Mouse (Mus musculus): Measurements from ENCODE around the gene Trpm1. TPM values are rescaled to one million over a fixed set of nuclear protein-coding genes. Genes with fewer than 3 reads are reported as not detected.

The Trpm1 gene
- total and polyA plus RNA-seq, 3 experiments, result 5.9 to 10.7 (median 6.1) TPM

- dilution Hi-C loops (cut with MboI; ENCODE audit: extremely low pct_ligation_motif_present, extremely low pct_unique_long_range_greater_than_20kb, low sequenced_read_pairs), result no loop called here
- in situ Hi-C loops (cut with MboI; ENCODE audit: low pct_ligation_motif_present, low pct_unique_long_range_greater_than_20kb, low sequenced_read_pairs), result no loop called here
Observed at GRCm38 (mm10) chr7:64248352-64248751, 94.7 kb downstream of the Trpm1 start.

GRCm38 (mm10) chr7:64249715-64250114 is 96.1 kb downstream of the Trpm1 start:
- Histone ChIP-seq H3K4me1 (ENCODE audit: control insufficient read depth in 1 of 2, insufficient read depth in 2 of 2) (no peaks in the 10 kb centered on the region), H3K27me3 (replicated peaks) (no peaks in the 10 kb centered on the region), H3K27ac (ENCODE audit: insufficient read depth, low read depth) (no peak overlapping the region), H3K9ac (ENCODE audit: insufficient read depth, low read depth) (no peak overlapping the region), H3K36me3 (replicated peaks in 1 of 2; ENCODE audit: control insufficient read depth in 1 of 2, insufficient read depth in 1 of 2, low read length in 1 of 2) (peaks cover 4 to 85% of the 10 kb centered on the region in 2 experiments), H3K9me3 (replicated peaks; ENCODE audit: low read length) (no peaks in the 10 kb centered on the region), H3K4me2 (ENCODE audit: insufficient read depth, low read depth, poor library complexity, severe bottlenecking) (no peak overlapping the region), H3K4me3 (replicated peaks in 1 of 3; ENCODE audit: low read depth in 2 of 3, low read length in 2 of 3, poor library complexity in 1 of 3) (no peak overlapping the region), H3K79me2 (replicated peaks; ENCODE audit: control insufficient read depth, extremely low read depth, insufficient read depth, poor library complexity, severe bottlenecking) (no peaks in the 10 kb centered on the region)
- no peak for DNase-seq (ENCODE audit: extremely low read depth)
- in situ Hi-C loops (cut with MboI; ENCODE audit: low pct_ligation_motif_present, low pct_unique_long_range_greater_than_20kb, low sequenced_read_pairs), result no loop called here
- no peak for TF ChIP-seq NELFE (IDR thresholded peaks at IDR 0.05; ENCODE audit: low read depth, low read length)
- TF ChIP-seq E2F4 (IDR thresholded peaks at IDR 0.05; ENCODE audit: insufficient replicate concordance, low read depth, low read length), result no peak
- no peak for TF ChIP-seq POLR2AphosphoS2 (IDR thresholded peaks at IDR 0.05; ENCODE audit: low read depth, low read length)
- TF ChIP-seq POLR2A (IDR thresholded peaks at IDR 0.05; ENCODE audit: low read depth, low read length), result no peak
- no peak for TF ChIP-seq ELF1 (IDR thresholded peaks at IDR 0.05; ENCODE audit: low read depth, low read length)
- no peak for TF ChIP-seq TBP (conservative IDR thresholded peaks at IDR 0.05; ENCODE audit: low read depth, low read length)
- TF ChIP-seq GABPA (IDR thresholded peaks at IDR 0.05; ENCODE audit: insufficient replicate concordance, low read depth, low read length), result no peak
- no peak for TF ChIP-seq CHD2 (IDR thresholded peaks at IDR 0.05; ENCODE audit: low read length)
- TF ChIP-seq TCF12 (IDR thresholded peaks at IDR 0.05; ENCODE audit: low read depth, low read length), result no peak
- dilution Hi-C loops (cut with MboI; ENCODE audit: extremely low pct_ligation_motif_present, extremely low pct_unique_long_range_greater_than_20kb, low sequenced_read_pairs), result no loop called here

More at GRCm38 (mm10) chr7:64248352-64248751, 94.7 kb downstream of the Trpm1 start:
- no peak for DNase-seq (ENCODE audit: extremely low read depth)
- TF ChIP-seq MXI1 (IDR thresholded peaks at IDR 0.05; ENCODE audit: low read depth, low read length) (no peak), NRF1 (IDR thresholded peaks at IDR 0.05; ENCODE audit: low read depth, low read length) (no peak), GABPA (IDR thresholded peaks at IDR 0.05; ENCODE audit: insufficient replicate concordance, low read depth, low read length) (no peak), E2F4 (IDR thresholded peaks at IDR 0.05; ENCODE audit: insufficient replicate concordance, low read depth, low read length) (no peak), ZC3H11A (IDR thresholded peaks at IDR 0.05; ENCODE audit: low read depth, low read length) (no peak), HCFC1 (IDR thresholded peaks at IDR 0.05; ENCODE audit: low read depth, low read length) (no peak), CTCF (conservative IDR thresholded peaks at IDR 0.05 in 1 of 2, IDR thresholded peaks at IDR 0.05 in 1 of 2; ENCODE audit: low read depth in 2 of 2, low read length in 2 of 2) (no peak), USF2 (conservative IDR thresholded peaks at IDR 0.05; ENCODE audit: low read depth, low read length) (no peak), RCOR1 (conservative IDR thresholded peaks at IDR 0.05; ENCODE audit: low read depth, low read length) (no peak)
- H3K9me3 ChIP-seq (replicated peaks; ENCODE audit: low read length), result no peaks in the 10 kb centered on the region
- H3K4me1 ChIP-seq (ENCODE audit: control insufficient read depth in 1 of 2, insufficient read depth in 2 of 2), result no peaks in the 10 kb centered on the region
- H3K27ac ChIP-seq (ENCODE audit: insufficient read depth, low read depth), result no peak overlapping the region
- H3K79me2 ChIP-seq (replicated peaks; ENCODE audit: control insufficient read depth, extremely low read depth, insufficient read depth, poor library complexity, severe bottlenecking), result no peaks in the 10 kb centered on the region
- H3K4me3 ChIP-seq (replicated peaks in 1 of 3; ENCODE audit: low read depth in 2 of 3, low read length in 2 of 3, poor library complexity in 1 of 3), result no peak overlapping the region
- H3K9ac ChIP-seq (ENCODE audit: insufficient read depth, low read depth), result no peak overlapping the region
- no peaks in the 10 kb centered on the region for H3K27me3 ChIP-seq (replicated peaks)
- peaks cover 4 to 80% of the 10 kb centered on the region in 2 experiments for H3K36me3 ChIP-seq (replicated peaks in 1 of 2; ENCODE audit: control insufficient read depth in 1 of 2, insufficient read depth in 1 of 2, low read length in 1 of 2)
- no peak overlapping the region for H3K4me2 ChIP-seq (ENCODE audit: insufficient read depth, low read depth, poor library complexity, severe bottlenecking)

All from CH12.LX (cell line).